Mouse (Mus musculus): ENCODE measurements around the gene Actr3. TPM values are rescaled to one million over a fixed set of nuclear protein-coding genes. Genes with fewer than 3 reads are reported as not detected.
A peak's percentile ranks its signal among the peaks of the same experiment; 100 is the strongest.

The Actr3 gene
- polyA plus RNA-seq, 2 experiments, result 41.4 to 109 TPM

DNA sequence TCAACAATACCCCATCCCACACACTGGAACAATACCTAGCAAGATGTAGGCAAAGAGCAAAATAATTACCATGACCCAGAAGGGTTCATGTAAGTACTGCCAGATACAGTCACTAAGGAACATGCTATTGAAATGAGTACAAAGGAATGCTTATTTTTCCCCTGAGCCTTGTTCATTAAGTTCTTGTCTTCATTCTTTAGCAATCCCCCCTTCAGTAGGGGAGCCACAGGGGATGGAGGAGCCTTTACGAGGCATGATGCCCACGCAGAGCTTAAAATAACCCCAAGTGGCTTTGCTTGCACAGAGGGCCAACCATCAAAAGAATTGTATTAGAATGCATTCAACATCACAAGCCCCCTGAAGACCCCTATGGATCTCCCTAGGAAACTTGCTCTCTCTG, 19.6 kb upstream of the Actr3 start:
- 70% methylated on average over 2 of the region's 2 CpGs for WGBS (ENCODE audit: insufficient replicate concordance)

DNA sequence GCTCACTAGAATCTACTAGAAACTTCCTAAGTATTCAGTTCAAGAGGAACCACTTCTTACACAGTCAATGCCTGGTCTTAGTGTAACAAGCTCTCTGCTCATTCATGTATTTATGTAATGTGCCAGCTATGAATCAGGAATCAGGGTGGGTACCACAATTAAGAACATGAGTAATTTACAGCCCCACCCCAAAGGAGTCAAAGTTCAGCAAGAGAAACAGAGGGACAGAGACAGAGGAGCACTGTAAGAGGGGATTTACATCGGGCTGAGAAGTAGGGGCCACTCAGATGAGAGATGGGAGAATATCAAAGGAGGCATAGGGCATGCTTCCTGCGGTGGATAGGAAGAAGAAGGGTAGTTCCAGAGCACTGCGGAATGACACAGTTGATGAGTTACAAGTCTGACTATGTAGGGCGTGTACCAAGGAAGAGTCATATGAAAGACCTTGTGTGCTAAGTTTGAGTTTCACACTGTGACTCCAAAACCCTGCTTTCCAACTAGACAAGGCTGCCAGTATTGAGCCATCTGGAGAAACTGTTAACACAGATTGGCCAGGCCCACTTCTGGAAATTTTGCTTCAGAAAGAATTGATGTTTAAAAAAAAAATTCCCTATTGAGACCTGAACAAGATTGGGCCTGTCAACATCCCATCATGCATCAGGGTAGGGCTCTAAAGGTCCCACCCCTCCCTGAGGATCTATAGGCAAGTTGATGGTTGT, 14.9 kb upstream of the Actr3 start:
- no peak overlapping the region for H3K27ac ChIP-seq
- no peak overlapping the region for H3K9ac ChIP-seq (replicated peaks)
- no peaks in the 10 kb centered on the region for H3K27me3 ChIP-seq (ENCODE audit: control insufficient read depth, insufficient read depth, low read length)
- no peaks in the 10 kb centered on the region for H3K9me3 ChIP-seq (ENCODE audit: control insufficient read depth, low read length)
- TF ChIP-seq EP300 (IDR thresholded peaks at IDR 0.05; ENCODE audit: low read depth), result no peak
- TF ChIP-seq CTCF (IDR thresholded peaks at IDR 0.05; ENCODE audit: low read depth), result no peak
- no peaks in the 10 kb centered on the region for H3K4me1 ChIP-seq (replicated peaks; ENCODE audit: control insufficient read depth in 2 of 2, insufficient read depth in 2 of 2, low read length in 1 of 2)
- no peaks in the 10 kb centered on the region for H3K36me3 ChIP-seq (replicated peaks; ENCODE audit: control insufficient read depth, insufficient read depth, low read depth)
- WGBS (ENCODE audit: insufficient replicate concordance), result 60% methylated on average over 4 of the region's 4 CpGs
- ATAC-seq (ENCODE audit: insufficient read depth) (no peak), DNase-seq (ENCODE audit: low read depth in 3 of 3, low spot score in 3 of 3) (no peak)
- H3K4me2 ChIP-seq (ENCODE audit: low read depth), result no peak overlapping the region
- no peak overlapping the region for H3K4me3 ChIP-seq (ENCODE audit: insufficient read depth in 1 of 2, low read depth in 2 of 2, low read length in 2 of 2)

More for the DNA sequence above, 19.6 kb upstream of the Actr3 start:
- Histone ChIP-seq H3K9me3 (ENCODE audit: control insufficient read depth, low read length) (no peaks in the 10 kb centered on the region), H3K4me2 (ENCODE audit: low read depth) (no peak overlapping the region), H3K4me3 (ENCODE audit: insufficient read depth in 1 of 2, low read depth in 2 of 2, low read length in 2 of 2) (no peak overlapping the region), H3K4me1 (replicated peaks; ENCODE audit: control insufficient read depth in 2 of 2, insufficient read depth in 2 of 2, low read length in 1 of 2) (peaks cover 0 to 4% of the 10 kb centered on the region in 2 experiments; a peak in 2 of 4 replicates), H3K36me3 (replicated peaks; ENCODE audit: control insufficient read depth, insufficient read depth, low read depth) (no peaks in the 10 kb centered on the region), H3K27ac (no peak overlapping the region), H3K27me3 (ENCODE audit: control insufficient read depth, insufficient read depth, low read length) (no peaks in the 10 kb centered on the region), H3K9ac (replicated peaks) (no peak overlapping the region)
- no peak for TF ChIP-seq CTCF (IDR thresholded peaks at IDR 0.05; ENCODE audit: low read depth)
- no peak for TF ChIP-seq EP300 (IDR thresholded peaks at IDR 0.05; ENCODE audit: low read depth)
- DNase-seq (ENCODE audit: low read depth in 3 of 3, low spot score in 3 of 3) (no peak), ATAC-seq (ENCODE audit: insufficient read depth) (no peak)

DNA sequence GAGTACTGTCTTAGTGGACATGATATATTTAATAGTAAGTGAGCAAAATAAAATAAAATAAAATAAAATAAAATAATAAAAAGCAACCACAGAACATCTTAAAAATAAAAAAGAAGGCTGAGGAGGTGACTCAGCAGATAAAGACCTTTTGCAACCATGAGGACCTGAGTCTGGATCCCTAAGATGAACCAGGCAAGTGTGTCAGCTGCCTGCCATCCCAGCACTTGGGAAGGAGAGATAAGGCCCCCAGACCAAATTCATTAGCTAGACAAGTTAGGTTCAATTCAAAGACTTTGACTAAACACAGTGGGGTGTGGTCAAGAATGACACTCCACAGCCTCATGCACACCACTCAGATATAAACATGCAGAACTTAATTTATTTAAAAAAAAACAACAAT, 12.4 kb upstream of the Actr3 start:
- no peak overlapping the region for H3K4me3 ChIP-seq (ENCODE audit: insufficient read depth in 1 of 2, low read depth in 2 of 2, low read length in 2 of 2)
- H3K27me3 ChIP-seq (ENCODE audit: control insufficient read depth, insufficient read depth, low read length), result no peaks in the 10 kb centered on the region
- no peak overlapping the region for H3K27ac ChIP-seq
- H3K9me3 ChIP-seq (ENCODE audit: control insufficient read depth, low read length), result no peaks in the 10 kb centered on the region
- H3K36me3 ChIP-seq (replicated peaks; ENCODE audit: control insufficient read depth, insufficient read depth, low read depth), result no peaks in the 10 kb centered on the region
- DNase-seq (ENCODE audit: low read depth in 3 of 3, low spot score in 3 of 3) (no peak), ATAC-seq (ENCODE audit: insufficient read depth) (no peak)
- H3K9ac ChIP-seq (replicated peaks), result no peak overlapping the region
- H3K4me1 ChIP-seq (replicated peaks; ENCODE audit: control insufficient read depth in 2 of 2, insufficient read depth in 2 of 2, low read length in 1 of 2), result no peaks in the 10 kb centered on the region
- TF ChIP-seq CTCF (IDR thresholded peaks at IDR 0.05; ENCODE audit: low read depth) (no peak), EP300 (IDR thresholded peaks at IDR 0.05; ENCODE audit: low read depth) (no peak)
- no peak overlapping the region for H3K4me2 ChIP-seq (ENCODE audit: low read depth)

DNA sequence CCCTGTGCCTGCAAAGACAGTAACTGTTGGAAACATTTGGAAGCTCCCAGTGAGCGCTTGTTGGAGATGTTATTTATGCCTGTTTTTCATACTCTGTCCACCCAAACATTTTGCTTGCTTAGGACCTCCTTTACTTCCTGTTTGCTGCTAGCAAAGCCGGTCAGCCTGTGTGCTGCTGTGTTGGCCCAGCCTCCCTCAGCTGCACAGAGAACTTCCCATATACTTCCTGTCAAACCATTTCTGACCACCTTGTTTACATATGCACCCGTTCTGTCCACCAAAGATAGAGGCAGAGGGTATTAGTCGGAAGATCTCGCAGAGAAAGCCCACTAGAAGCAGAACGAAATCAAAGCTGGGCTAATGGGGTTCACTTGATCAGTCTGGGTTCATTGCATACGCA, 6.2 kb upstream of the Actr3 start:
- DNase-seq (ENCODE audit: low read depth in 3 of 3, low spot score in 3 of 3), result no peak
- H3K27me3 ChIP-seq (ENCODE audit: control insufficient read depth, insufficient read depth, low read length), result no peaks in the 10 kb centered on the region
- no peak overlapping the region for H3K27ac ChIP-seq
- TF ChIP-seq EP300 (IDR thresholded peaks at IDR 0.05; ENCODE audit: low read depth) (no peak), CTCF (IDR thresholded peaks at IDR 0.05; ENCODE audit: low read depth) (no peak)
- ATAC-seq (ENCODE audit: insufficient read depth), result no peak
- no peak overlapping the region for H3K4me3 ChIP-seq (ENCODE audit: insufficient read depth in 1 of 2, low read depth in 2 of 2, low read length in 2 of 2)
- peak overlapping the region; percentile 31; the same call in 1 of the 2 replicates for H3K4me2 ChIP-seq (ENCODE audit: low read depth)
- no peak overlapping the region for H3K9ac ChIP-seq (replicated peaks)
- H3K9me3 ChIP-seq (ENCODE audit: control insufficient read depth, low read length), result no peaks in the 10 kb centered on the region
- no peaks in the 10 kb centered on the region for H3K36me3 ChIP-seq (replicated peaks; ENCODE audit: control insufficient read depth, insufficient read depth, low read depth)
- WGBS (ENCODE audit: insufficient replicate concordance), result 18% methylated on average over 7 of the region's 7 CpGs
- H3K4me1 ChIP-seq (replicated peaks; ENCODE audit: control insufficient read depth in 2 of 2, insufficient read depth in 2 of 2, low read length in 1 of 2), result peaks cover 0 to 7% of the 10 kb centered on the region in 2 experiments; a peak in 1 of 4 replicates

DNA sequence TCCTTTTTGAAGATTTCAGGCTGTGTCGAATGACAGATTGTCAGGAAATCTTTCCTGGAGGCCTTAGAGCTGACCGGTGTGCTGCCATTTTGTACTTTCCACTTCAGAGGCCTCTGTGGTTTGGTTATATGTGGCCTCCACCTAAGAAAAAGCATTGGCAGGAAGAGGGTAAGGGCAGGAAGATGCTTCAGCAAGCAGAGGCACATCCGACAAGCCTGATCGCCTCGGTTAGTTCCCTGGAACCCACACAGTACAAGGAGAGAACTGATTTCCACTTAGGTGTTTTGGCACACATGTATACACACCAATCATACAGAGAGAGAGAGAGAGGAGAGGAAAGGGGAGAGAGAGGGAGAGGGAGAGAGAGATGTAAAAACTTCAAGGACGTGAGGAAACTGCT, 5.7 kb upstream of the Actr3 start:
- WGBS (ENCODE audit: insufficient replicate concordance), result 29% methylated on average over 6 of the region's 6 CpGs
- H3K4me3 ChIP-seq (ENCODE audit: insufficient read depth in 1 of 2, low read depth in 2 of 2, low read length in 2 of 2), result no peak overlapping the region
- ATAC-seq (ENCODE audit: insufficient read depth) (no peak), DNase-seq (ENCODE audit: low read depth in 3 of 3, low spot score in 3 of 3) (no peak)
- no peaks in the 10 kb centered on the region for H3K27me3 ChIP-seq (ENCODE audit: control insufficient read depth, insufficient read depth, low read length)
- TF ChIP-seq CTCF (IDR thresholded peaks at IDR 0.05; ENCODE audit: low read depth) (no peak), EP300 (IDR thresholded peaks at IDR 0.05; ENCODE audit: low read depth) (no peak)
- H3K4me1 ChIP-seq (replicated peaks; ENCODE audit: control insufficient read depth in 2 of 2, insufficient read depth in 2 of 2, low read length in 1 of 2), result peaks cover 3 to 9% of the 10 kb centered on the region in 2 experiments
- H3K9ac ChIP-seq (replicated peaks), result no peak overlapping the region
- H3K27ac ChIP-seq, result no peak overlapping the region
- H3K9me3 ChIP-seq (ENCODE audit: control insufficient read depth, low read length), result no peaks in the 10 kb centered on the region
- H3K36me3 ChIP-seq (replicated peaks; ENCODE audit: control insufficient read depth, insufficient read depth, low read depth), result no peaks in the 10 kb centered on the region
- H3K4me2 ChIP-seq (ENCODE audit: low read depth), result no peak overlapping the region

Data from liver, embryonic 14.5 days (tissue).